Mouse (Mus musculus) heart, adult 18-20 months (tissue): ENCODE data around the gene BC051142. TPM values are rescaled to one million over a fixed set of nuclear protein-coding genes. Genes with fewer than 3 reads are reported as not detected.
"Not testable (repeated sequence)": the region's sequence is repeated elsewhere in the genome, so short reads cannot be mapped to it uniquely, and the experiment has no call there.

Source experiments
- DNase-seq, 2 experiments: peaks; one replicate each; pipeline ENCODE4 v3.0.0; 2021 to 2022; ENCODE audit warnings: mixed read lengths in 1 of 2
- total RNA-seq, 2 experiments: library from RNA; stranded (reverse); gene quantifications; 2 replicates each; pipeline ENCODE4 v1.2.3; 2021

Gene BC051142
- total RNA-seq, 2 experiments from 2014 or later: not detected

GRCm38 (mm10) chr17:34398058-34398710 is 436 bp upstream of the BC051142 start:
- DNase-seq: peak; percentile 81 to 82

DNA sequence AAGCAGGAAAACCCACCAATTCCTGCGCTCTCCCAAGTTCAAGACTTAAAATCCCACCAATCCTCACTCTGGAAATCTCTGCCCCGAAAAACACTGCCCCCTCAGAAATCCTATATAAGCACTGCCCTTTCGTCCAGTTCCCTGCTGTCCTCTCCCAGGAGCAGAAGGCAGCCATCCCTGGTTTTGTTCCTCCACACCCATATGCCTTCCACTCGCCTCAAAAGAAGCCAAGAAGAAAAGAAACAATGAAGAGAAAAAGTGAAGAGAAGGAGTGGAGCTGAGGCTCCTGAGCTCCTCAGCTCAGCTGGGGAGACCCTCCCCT is 735 bp downstream of the BC051142 start:
- DNase-seq: no peak

- peak; percentile 64 to 73 for DNase-seq
These were observed 12.5 kb downstream of the BC051142 start for GRCm38 (mm10) chr17:34411117-34411516.

GRCm38 (mm10) chr17:34420014-34420413 is 21.4 kb downstream of the BC051142 start:
- no peak for DNase-seq

DNA sequence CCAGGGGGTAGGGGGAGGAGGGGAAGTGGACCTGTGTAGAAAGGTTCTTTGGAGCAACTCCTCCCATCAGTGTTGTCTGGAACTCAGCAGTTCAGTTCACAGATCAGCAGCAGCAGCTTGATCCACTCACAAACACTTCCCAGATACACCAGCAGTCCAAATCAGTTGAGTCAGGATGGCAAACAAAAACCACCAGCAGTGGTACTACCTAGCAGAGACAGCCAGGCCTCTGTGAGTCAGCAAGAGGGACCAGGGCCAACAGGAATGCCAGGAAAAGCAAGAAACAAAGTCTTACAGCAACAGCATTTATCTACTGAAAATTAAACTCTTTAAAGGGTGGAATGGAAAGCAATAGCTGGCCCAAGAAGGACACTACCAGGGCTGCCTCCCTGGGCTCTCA is 29.0 kb downstream of the BC051142 start:
- no peak for DNase-seq

DNA sequence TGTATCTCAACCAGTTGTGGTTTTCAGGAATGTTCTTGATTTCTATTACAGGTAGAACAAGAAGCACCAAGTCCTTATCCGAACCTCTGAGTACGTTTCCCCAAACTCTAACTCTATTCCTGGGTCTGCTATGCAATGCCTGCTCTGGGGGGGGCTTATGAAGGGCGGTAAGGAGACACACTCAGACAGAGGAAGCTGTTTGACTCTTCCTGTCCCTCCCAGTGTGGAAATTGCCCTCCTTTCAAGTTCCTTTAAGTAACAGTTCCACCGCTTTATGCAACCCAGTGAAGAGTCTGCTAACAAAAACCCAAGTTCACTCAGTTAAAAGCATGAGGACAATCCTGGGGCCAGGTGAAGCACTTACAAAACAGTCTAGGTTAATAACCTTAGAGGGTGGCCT is 38.5 kb downstream of the BC051142 start:
- DNase-seq: peak in 1 of 2 experiments; percentile 12

DNA sequence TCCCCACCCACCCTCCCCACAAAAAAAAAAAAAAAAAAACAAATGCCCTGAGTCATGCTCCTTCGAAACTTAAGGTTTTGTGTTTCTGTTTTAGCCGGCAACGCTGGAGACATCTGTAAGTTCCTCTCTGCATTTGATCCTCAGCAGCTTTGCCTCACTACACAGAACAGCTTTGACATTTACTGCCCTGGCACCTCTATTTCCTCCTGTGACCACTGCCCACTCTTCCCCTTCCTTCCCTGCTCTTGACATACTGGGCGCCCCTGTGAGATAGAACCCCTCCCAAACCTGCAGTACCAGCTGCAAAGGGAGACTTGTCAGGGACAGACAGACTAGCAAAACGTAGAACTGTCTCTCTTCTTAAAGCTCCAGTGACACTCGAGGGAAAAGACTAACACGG is 39.0 kb downstream of the BC051142 start:
- DNase-seq: no peak

GRCm38 (mm10) chr17:34438588-34438987 is 40.0 kb downstream of the BC051142 start:
- DNase-seq: no peak

GRCm38 (mm10) chr17:34439795-34440194 is 41.2 kb downstream of the BC051142 start:
- DNase-seq: peak in 1 of 2 experiments; percentile 27

GRCm38 (mm10) chr17:34441990-34442389 is 43.4 kb downstream of the BC051142 start:
- DNase-seq: no peak

DNA sequence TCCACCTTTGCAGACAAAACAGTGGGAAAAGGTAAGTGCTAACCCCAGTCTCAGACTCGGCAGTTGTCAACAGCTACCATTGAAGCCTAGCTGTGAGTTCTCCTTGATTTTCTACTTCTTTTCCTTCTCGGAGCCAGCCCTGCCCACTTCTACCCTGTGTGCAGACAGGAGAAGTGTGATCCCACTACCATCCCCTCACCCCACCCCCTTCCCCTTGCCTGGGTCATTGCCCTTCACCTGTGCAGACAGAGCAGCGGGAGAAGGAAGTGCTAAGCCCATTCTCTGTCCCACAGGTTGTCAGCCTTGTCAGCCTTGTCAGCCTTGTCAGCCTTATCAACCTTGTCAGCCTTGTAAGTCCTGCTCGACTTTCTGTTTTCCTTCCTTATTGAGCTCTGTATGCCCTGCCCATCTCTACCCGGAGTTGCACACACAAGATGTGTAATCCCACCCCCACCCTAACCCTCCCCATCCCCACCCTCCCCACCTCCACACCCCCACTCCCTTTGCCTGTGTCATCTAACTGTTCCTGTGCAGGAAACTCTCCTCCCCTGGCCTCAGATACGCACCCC is 49.9 kb downstream of the BC051142 start:
- no peak for DNase-seq

- no peak for DNase-seq
These were observed 59.0 kb downstream of the BC051142 start for GRCm38 (mm10) chr17:34457668-34458067.

DNA sequence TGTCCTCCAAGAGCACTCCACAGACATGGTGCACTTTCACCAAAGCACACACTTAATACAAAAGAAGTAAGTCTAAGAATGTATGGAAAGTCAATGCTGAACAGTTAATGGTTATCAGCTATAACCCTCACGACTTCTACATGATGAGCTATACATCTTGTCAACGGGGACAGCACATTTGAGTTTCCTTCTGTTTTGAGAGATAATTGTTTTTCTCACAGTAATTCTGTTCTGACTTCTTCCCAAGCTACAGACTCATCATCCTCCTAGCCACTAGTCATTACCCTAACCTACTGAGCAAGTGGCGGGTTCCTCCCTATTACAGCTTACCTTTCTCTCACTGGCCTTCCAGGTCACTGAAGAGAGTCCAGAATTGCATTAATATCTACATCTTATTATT is 60.6 kb downstream of the BC051142 start:
- no peak for DNase-seq

DNA sequence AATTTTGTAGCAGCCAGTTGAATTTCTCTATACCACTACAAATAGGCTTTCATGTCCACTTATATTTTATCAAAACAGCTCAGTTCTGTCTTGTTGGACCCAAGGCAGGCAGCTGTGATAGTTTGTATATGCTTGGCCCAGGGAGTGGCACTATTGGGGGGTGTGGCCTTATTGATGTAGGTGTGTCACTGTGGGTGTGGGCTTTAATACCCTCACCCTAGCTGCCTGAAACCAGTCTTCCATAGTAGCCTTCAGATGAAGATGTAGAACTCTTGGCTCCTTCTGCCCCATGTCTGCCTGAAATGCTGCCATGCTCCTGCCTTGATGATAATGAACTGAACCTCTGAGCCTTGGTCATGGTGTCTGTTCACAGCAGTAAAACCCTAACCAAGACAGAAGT is 67.3 kb downstream of the BC051142 start:
- not testable (repeated sequence) for DNase-seq

- DNase-seq: no peak
These were observed 71.9 kb downstream of the BC051142 start for GRCm38 (mm10) chr17:34470491-34470890.

GRCm38 (mm10) chr17:34475060-34475459 is 76.4 kb downstream of the BC051142 start:
- no peak for DNase-seq

DNA sequence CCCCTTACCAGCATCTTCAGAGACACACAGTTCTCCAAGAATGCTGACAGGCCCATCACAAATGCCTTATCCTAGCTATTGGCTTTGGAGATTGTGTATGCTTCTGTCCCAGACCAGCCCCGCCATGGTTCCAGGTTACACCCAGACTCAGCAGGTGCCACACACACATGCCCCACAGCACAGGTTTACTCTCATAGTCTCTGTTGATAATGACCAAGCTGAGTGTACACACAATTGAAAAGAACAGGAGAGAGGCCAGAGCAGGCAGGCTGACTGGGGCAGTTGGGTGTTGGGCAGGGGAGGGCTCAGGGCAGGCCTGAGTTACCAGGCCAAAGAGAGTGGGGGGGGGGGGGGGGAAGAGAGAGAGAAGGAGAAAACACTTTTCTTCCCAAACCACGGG is 77.8 kb downstream of the BC051142 start:
- no peak for DNase-seq

GRCm38 (mm10) chr17:34477238-34478013 is 78.8 kb downstream of the BC051142 start, which contains the start of gene Btnl4:
Gene Btnl4 (minus strand): TSS chr17:34477318.
- not testable (repeated sequence) for DNase-seq

DNA sequence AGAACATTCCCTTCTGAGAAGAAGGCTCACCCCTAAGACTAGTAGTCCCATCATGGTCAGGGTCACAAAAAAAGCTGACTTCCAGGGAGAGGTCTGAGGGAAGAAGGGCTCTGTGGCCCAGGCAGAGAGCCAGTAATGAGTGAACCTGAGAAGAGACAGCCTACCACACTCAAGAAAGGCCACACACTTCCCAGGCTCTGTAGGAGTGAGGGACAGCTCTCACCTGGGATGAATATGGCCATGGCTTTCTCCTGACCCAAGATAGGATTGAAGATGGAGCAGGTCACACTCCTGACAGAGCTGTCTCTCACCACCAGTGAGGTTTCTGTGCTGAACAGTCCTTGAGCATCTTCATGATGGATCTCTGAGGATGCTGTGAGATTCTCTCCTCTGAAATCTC is 94.2 kb downstream of the BC051142 start:
- no peak for DNase-seq

DNA sequence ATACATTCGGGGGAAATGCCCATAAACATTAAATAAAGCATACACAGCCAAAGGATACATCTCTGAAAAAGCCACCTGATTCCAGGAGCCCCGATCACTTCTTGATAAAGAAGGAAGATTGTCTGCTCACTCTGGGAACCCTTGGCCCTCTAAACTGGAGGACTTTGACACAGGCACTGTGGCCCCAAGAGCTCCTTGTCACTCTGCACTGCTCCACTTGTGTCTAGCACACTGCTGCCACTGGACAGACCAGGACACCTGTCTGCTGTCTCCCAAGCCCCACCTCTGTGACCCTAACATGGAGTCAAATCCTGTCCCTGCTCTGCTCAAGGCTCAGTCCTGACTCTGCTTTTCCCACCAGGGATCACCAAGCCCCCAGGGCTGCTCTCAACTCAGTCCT is 96.5 kb downstream of the BC051142 start:
- not testable (repeated sequence) for DNase-seq

DNA sequence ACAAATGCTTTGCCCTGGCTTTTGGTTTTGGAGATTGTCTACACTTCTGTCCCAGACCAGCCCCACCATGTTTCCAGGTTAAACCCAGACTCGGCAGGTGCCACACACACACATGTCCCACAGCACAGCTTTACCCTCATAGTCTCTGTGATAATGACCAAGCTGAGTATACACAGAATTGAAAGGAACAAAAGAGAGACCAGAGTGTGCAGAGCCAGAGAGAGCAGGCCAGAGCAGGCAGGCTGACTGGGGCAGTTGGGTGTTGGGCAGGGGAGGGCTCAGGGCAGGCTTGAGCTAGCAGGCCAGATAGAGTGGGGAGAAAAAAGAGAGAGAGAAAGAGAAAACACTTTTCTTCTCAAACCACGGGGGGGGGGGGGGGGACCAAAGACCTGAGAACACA is 97.9 kb downstream of the BC051142 start:
- no peak for DNase-seq

DNA sequence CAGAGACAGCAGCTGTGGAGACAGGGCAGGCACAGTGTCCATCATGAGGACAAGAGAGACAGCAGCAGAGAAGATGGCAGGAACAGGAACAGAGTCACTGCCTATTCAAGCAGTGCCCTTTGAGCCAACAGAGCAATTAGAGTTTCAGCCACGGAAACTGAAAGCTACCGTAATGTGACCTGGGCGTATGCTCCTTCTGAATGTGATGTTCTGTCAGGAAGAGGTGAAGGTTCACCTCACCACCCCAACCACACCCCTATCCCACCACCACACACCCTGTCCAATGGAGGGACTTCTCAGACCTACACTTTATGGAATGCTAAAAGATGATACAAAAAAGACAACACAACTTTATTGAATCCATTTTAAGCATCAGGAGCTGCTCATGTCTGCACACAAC is 98.7 kb downstream of the BC051142 start:
- not testable (repeated sequence) for DNase-seq

DNA sequence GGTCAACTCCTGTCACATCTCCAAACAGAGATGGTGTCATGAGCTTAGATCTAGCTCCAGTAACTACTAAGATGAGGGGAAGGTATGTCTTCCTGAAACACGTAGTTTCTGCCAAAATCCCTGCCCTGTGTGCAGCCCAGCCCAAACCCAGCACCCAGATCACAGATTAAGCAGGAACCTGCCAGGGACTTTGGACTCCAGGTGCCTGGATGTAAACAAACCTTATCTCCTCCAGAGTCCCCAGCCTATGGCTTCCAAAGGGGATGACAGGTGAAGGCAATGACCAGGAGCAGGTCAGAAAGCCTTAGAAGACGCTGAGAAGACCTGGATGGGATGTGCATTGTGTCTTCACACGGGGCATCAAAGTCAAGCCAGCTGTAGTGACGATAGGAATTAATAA is 99.1 kb downstream of the BC051142 start:
- not testable (repeated sequence) for DNase-seq

DNA sequence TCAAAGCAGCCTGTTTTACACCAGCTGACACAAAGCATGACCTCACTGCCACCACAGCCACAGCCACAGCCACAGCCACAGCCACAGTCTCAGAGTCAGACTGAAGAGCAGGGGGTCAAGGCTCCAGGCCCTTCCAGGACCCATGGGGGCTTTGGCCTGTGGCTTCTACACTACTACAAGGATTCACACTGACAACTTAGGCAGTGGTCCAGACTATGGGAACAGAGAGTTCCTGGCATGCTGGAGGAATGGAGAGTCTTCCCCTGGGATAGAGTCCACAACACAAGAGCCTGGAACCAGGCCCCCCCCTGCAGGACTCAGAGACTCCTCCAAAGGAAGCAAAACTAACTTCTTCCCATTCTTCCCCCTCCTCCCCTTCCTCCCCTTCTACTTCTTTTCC is 109.0 kb downstream of the BC051142 start:
- peak; percentile 12 to 65 for DNase-seq
